Mouse (Mus musculus) skeletal muscle tissue, adult 2 months (tissue): ENCODE measurements around the gene Mymx.

ENCODE experiments used
- DNase-seq: peaks from one replicate; pipeline ENCODE4 v3.0.0-alpha.2; 2012; ENCODE audit warnings: low read depth, low spot score

Mymx gene

GRCm38 (mm10) chr17:45589844-45590243 is 12.1 kb downstream of the Mymx start:
- no peak for DNase-seq

GRCm38 (mm10) chr17:45589236-45589635 is 12.7 kb downstream of the Mymx start:
- DNase-seq = no peak

GRCm38 (mm10) chr17:45588370-45588769 is 13.5 kb downstream of the Mymx start:
- no peak for DNase-seq

- no peak for DNase-seq
Measured at GRCm38 (mm10) chr17:45586449-45586837, 15.5 kb downstream of the Mymx start.

GRCm38 (mm10) chr17:45585725-45586448 is 16.0 kb downstream of the Mymx start:
- DNase-seq = no peak

- DNase-seq = peak; percentile 85
Measured at GRCm38 (mm10) chr17:45584939-45585678, 16.8 kb downstream of the Mymx start.

GRCm38 (mm10) chr17:45584096-45584896 is 17.6 kb downstream of the Mymx start:
- DNase-seq = peak; percentile 83

GRCm38 (mm10) chr17:45582715-45583355 is 19.1 kb downstream of the Mymx start:
- no peak for DNase-seq

GRCm38 (mm10) chr17:45582188-45582587 is 19.7 kb downstream of the Mymx start:
- DNase-seq = no peak

GRCm38 (mm10) chr17:45581567-45581983 is 20.3 kb downstream of the Mymx start:
- DNase-seq = peak; percentile 74

- DNase-seq = no peak
Measured at GRCm38 (mm10) chr17:45580958-45581477, 20.9 kb downstream of the Mymx start.

GRCm38 (mm10) chr17:45579554-45579953 is 22.3 kb downstream of the Mymx start:
- DNase-seq = no peak

- DNase-seq = no peak
Measured at GRCm38 (mm10) chr17:45578843-45579242, 23.1 kb downstream of the Mymx start.

GRCm38 (mm10) chr17:45578242-45578641 is 23.7 kb downstream of the Mymx start:
- no peak for DNase-seq

- no peak for DNase-seq
Measured at GRCm38 (mm10) chr17:45575123-45575897, 26.6 kb downstream of the Mymx start.

- DNase-seq = peak; percentile 78
Measured at GRCm38 (mm10) chr17:45574129-45574761, 27.7 kb downstream of the Mymx start.

GRCm38 (mm10) chr17:45573780-45574123 is 28.1 kb downstream of the Mymx start:
- DNase-seq = peak; percentile 96

GRCm38 (mm10) chr17:45573087-45573779 is 28.7 kb downstream of the Mymx start, which contains the start of gene Hsp90ab1:
Gene Hsp90ab1, minus strand, starts transcription at chr17:45573271.
- peak; percentile 97 for DNase-seq
